19 mouse cellular contexts compared by ENCODE assay signal in the genomic region with DNA sequence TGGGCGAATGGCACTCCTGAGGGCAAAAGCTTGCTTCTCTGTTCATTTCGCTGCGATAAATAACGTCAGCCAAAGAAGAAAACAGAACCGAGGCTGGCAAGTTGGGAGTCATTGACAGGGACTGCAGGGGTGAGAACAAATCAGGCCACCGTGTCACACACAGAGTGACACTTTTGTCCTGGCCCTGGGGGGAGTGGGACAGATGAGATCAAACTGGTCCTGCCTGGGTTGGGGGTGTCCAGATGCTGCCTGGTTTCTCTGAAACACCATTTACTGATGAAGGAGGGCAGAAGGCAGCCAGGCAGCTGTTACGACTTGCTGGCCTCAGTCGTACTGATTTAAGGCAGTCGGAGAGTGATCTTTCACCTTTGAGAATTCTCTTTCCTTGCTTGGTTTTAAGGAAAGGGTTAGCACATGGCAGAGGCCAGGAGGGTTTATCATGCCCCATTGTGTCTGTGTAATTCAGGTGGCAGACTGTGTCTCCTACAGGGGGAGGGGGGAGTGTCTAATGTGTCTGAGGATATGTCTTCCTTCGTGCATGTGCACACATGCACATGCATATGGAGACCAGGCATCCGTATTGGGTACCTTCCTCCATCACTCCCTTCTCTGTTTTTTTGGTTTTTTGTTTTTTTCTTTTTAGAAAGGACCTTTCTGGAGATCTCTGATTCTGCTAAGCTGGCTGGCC. TPM values are rescaled to one million over a fixed set of nuclear protein-coding genes. Genes with fewer than 3 reads are reported as not detected.
A peak's percentile ranks its signal among the peaks of the same experiment; 100 is the strongest.
DNase-seq lines count a peak whose midpoint lies in the region; ATAC-seq and TF ChIP-seq lines count a peak whose summit lies in the region.
"Had no signal": no experiment of that assay in that cellular context is flagged by ENCODE, and none has a peak within 500 bp of the region (broad histone marks: within the 10 kb centered on the region; RNA-seq: fewer than 3 reads in every experiment).

No protein-coding gene starts in this region.

- no peak for TF ChIP-seq CTCF in hindbrain, postnatal 0 days (IDR thresholded peaks at IDR 0.05; ENCODE audit: low read depth)
- no peak for TF ChIP-seq CTCF in midbrain, postnatal 0 days (IDR thresholded peaks at IDR 0.05)

- no peak overlapping the region for H3K4me2 ChIP-seq in hindbrain, postnatal 0 days (ENCODE audit: low read depth, low read length)
- H3K4me2 ChIP-seq in midbrain, postnatal 0 days (ENCODE audit: low read depth, low read length, poor library complexity, severe bottlenecking) = no peak overlapping the region
- H3K4me2 ChIP-seq: embryonic facial prominence, embryonic 13.5 days; heart, embryonic 12.5 days; limb, embryonic 12.5 days had no signal

- H3K4me1 ChIP-seq in embryonic facial prominence, embryonic 10.5 days = peaks cover 30% of the 10 kb centered on the region
- no peaks in the 10 kb centered on the region for H3K4me1 ChIP-seq in hindbrain, postnatal 0 days (ENCODE audit: insufficient read depth, low read length)
- peaks cover 6% of the 10 kb centered on the region; the same call in 1 of the 2 replicates for H3K4me1 ChIP-seq in midbrain, postnatal 0 days (ENCODE audit: insufficient read depth, low read length)

- H3K4me3 ChIP-seq in embryonic facial prominence, embryonic 10.5 days = no peak overlapping the region
- no peak overlapping the region for H3K4me3 ChIP-seq in hindbrain, postnatal 0 days (ENCODE audit: low read length)
- no peak overlapping the region for H3K4me3 ChIP-seq in midbrain, postnatal 0 days (ENCODE audit: low read depth, low read length)
- H3K4me3 ChIP-seq: embryonic facial prominence, embryonic 13.5 days; heart, embryonic 12.5 days; limb, embryonic 12.5 days had no signal

- H3K27ac ChIP-seq in embryonic facial prominence, embryonic 10.5 days (replicated peaks) = no peak overlapping the region
- H3K27ac ChIP-seq in hindbrain, postnatal 0 days = peak overlapping the region; percentile 45; the same call in 1 of the 2 replicates
- H3K27ac ChIP-seq in midbrain, postnatal 0 days (ENCODE audit: low read depth, low read length) = no peak overlapping the region
- H3K27ac ChIP-seq: embryonic facial prominence, embryonic 13.5 days; limb, embryonic 12.5 days; stomach, postnatal 0 days had no signal

- H3K9ac ChIP-seq in hindbrain, postnatal 0 days (replicated peaks; ENCODE audit: low read length) = no peak overlapping the region
- no peak overlapping the region for H3K9ac ChIP-seq in midbrain, postnatal 0 days (replicated peaks; ENCODE audit: low read length, poor library complexity, severe bottlenecking)
- H3K9ac ChIP-seq: embryonic facial prominence, embryonic 13.5 days; heart, embryonic 12.5 days; limb, embryonic 12.5 days had no signal

- no peak for ATAC-seq in hindbrain, postnatal 0 days
- no peak for ATAC-seq in midbrain, postnatal 0 days (ENCODE audit: low FRiP score)

- no peaks in the 10 kb centered on the region for H3K9me3 ChIP-seq in embryonic facial prominence, embryonic 10.5 days
- no peaks in the 10 kb centered on the region for H3K9me3 ChIP-seq in hindbrain, postnatal 0 days (ENCODE audit: low read length)
- H3K9me3 ChIP-seq in midbrain, postnatal 0 days (ENCODE audit: low read length) = no peaks in the 10 kb centered on the region
- H3K9me3 ChIP-seq: embryonic facial prominence, embryonic 13.5 days; heart, embryonic 12.5 days; limb, embryonic 12.5 days had no signal

- H3K27me3 ChIP-seq in embryonic facial prominence, embryonic 10.5 days (replicated peaks; ENCODE audit: low read depth, poor library complexity, severe bottlenecking) = peaks cover 28% of the 10 kb centered on the region
- no peaks in the 10 kb centered on the region for H3K27me3 ChIP-seq in hindbrain, postnatal 0 days (ENCODE audit: insufficient read depth, low read length)
- H3K27me3 ChIP-seq in midbrain, postnatal 0 days (ENCODE audit: insufficient read depth, low read length) = no peaks in the 10 kb centered on the region
- H3K27me3 ChIP-seq: embryonic facial prominence, embryonic 13.5 days had no signal

- no peaks in the 10 kb centered on the region for H3K36me3 ChIP-seq in embryonic facial prominence, embryonic 10.5 days (replicated peaks)
- no peaks in the 10 kb centered on the region for H3K36me3 ChIP-seq in hindbrain, postnatal 0 days (ENCODE audit: insufficient read depth, low read length)
- H3K36me3 ChIP-seq in midbrain, postnatal 0 days (ENCODE audit: insufficient read depth, low read length) = no peaks in the 10 kb centered on the region
- H3K36me3 ChIP-seq: embryonic facial prominence, embryonic 13.5 days; heart, embryonic 12.5 days; limb, embryonic 12.5 days had no signal

- intact Hi-C loops in left cerebral cortex, postnatal 14 days (cut with DNase I) = no loop called here

- peak; percentile 52 for DNase-seq in embryo, embryonic 11 days
- peak; percentile 12 for DNase-seq in embryonic facial prominence, embryonic 10.5 days (ENCODE audit: low spot score)
- DNase-seq in hindbrain, postnatal 0 days (ENCODE audit: low spot score) = peak; percentile 15
- DNase-seq in midbrain, postnatal 0 days (ENCODE audit: low spot score) = peak; percentile 44
- DNase-seq in kidney, postnatal 25 days = no peak
- no peak for DNase-seq in ovary, adult 18-20 months (ENCODE audit: low spot score)
- no peak for DNase-seq in left cerebral cortex, postnatal 14 days (ENCODE audit: low spot score in 2 of 2)
- DNase-seq: cerebellum, adult 11 months; gastrocnemius, postnatal 25 days; lung, postnatal 4 days; right cerebral cortex, adult 18-20 months had no signal

- WGBS in embryonic facial prominence, embryonic 10.5 days = 39% methylated on average over 11 of the region's 11 CpGs
- WGBS in hindbrain, postnatal 0 days = 22% methylated on average over 11 of the region's 11 CpGs
- WGBS in midbrain, postnatal 0 days = 28% methylated on average over 11 of the region's 11 CpGs

RNA-seq across cellular contexts. Expression of a gene that starts 36.5 kb away (rescaled TPM):
- polyA plus RNA-seq in embryonic facial prominence, embryonic 10.5 days (2016; fragmentation: Nextera tagmentation; extraction: Ambion mirVana) = not detected in 2 replicates
- not detected in 2 replicates for total RNA-seq in hindbrain, postnatal 0 days (2014; rRNA removed)
- polyA plus RNA-seq in hindbrain, postnatal 0 days (2015; fragmentation: Nextera tagmentation; extraction: Ambion mirVana) = not detected in 2 replicates
- not detected in 2 replicates for total RNA-seq in midbrain, postnatal 0 days (2014; rRNA removed)
- polyA plus RNA-seq in midbrain, postnatal 0 days (2015; fragmentation: Nextera tagmentation; extraction: Ambion mirVana) = 0.26 TPM in 1 of 2 replicates, not detected in the other
- total RNA-seq in left cerebral cortex, postnatal 14 days (2021) = not detected
- total RNA-seq: gastrocnemius, postnatal 25 days; layer of hippocampus, postnatal 10 days had no signal
- polyA plus RNA-seq: embryonic facial prominence, embryonic 13.5 days; heart, embryonic 12.5 days; kidney, embryonic 16.5 days; limb, embryonic 12.5 days; liver, embryonic 16.5 days; spleen, adult 2 months; stomach, postnatal 0 days had no signal

Comparison
In these comparisons a context has a peak if more than half of its experiments do, and no peak if none do; other contexts are left out.
1. DNase-seq: peak in embryo, embryonic 11 days (single experiment), embryonic facial prominence, embryonic 10.5 days (single experiment), hindbrain, postnatal 0 days (single experiment) and midbrain, postnatal 0 days (single experiment); none in kidney, postnatal 25 days (0 of 2), ovary, adult 18-20 months (single experiment) and left cerebral cortex, postnatal 14 days (0 of 2).